Mouse (Mus musculus) intestine, postnatal 0 days (tissue): ENCODE measurements around the gene Slc8a3. TPM values are rescaled to one million over a fixed set of nuclear protein-coding genes. Genes with fewer than 3 reads are reported as not detected.

Source experiments
- ATAC-seq: fragments of 200-750 bp; cut with Nextera tagmentation; 2 replicates; pipeline ENCODE4 v1.8.0; 2017; ENCODE audit warnings: mild to moderate bottlenecking, moderate TSS enrichment, moderate library complexity
- H3K27ac ChIP-seq: fragments of 300-500 bp; sonication (generic); 2 replicates; pipeline ENCODE4 v1.5.1; 2014; ENCODE audit warnings: mild to moderate bottlenecking, low read depth, low read length, moderate library complexity
- H3K27me3 ChIP-seq: fragments of 300-500 bp; sonication (generic); replicated peaks from 2 replicates; pipeline ENCODE4 v1.6.1; 2014; ENCODE audit warnings: low read length, mixed read lengths; ENCODE audit not compliant: control insufficient read depth, insufficient read depth
- H3K36me3 ChIP-seq: fragments of 300-500 bp; sonication (generic); 2 replicates; pipeline ENCODE4 v1.6.1; 2014; ENCODE audit warnings: mild to moderate bottlenecking, moderate library complexity; ENCODE audit not compliant: control insufficient read depth, insufficient read depth
- H3K4me1 ChIP-seq: fragments of 300-500 bp; sonication (generic); replicated peaks from 2 replicates; pipeline ENCODE4 v1.6.1; 2014; ENCODE audit warnings: antibody characterized with exemption, low read length, mixed read lengths; ENCODE audit not compliant: control insufficient read depth, insufficient read depth
- H3K4me2 ChIP-seq: fragments of 300-500 bp; sonication (generic); replicated peaks from 2 replicates; pipeline ENCODE4 v1.6.1; 2014; ENCODE audit warnings: low read depth, mild to moderate bottlenecking, moderate library complexity
- H3K4me3 ChIP-seq: fragments of 300-500 bp; sonication (generic); 2 replicates; pipeline ENCODE4 v1.5.1; 2014; ENCODE audit warnings: low read depth, low read length
- H3K9ac ChIP-seq: fragments of 300-500 bp; sonication (generic); 2 replicates; pipeline ENCODE4 v1.6.1; 2014; ENCODE audit warnings: mild to moderate bottlenecking, low read depth, low read length
- H3K9me3 ChIP-seq: fragments of 300-500 bp; sonication (generic); 2 replicates; pipeline ENCODE4 v1.6.1; 2016; ENCODE audit warnings: mixed run types; ENCODE audit not compliant: control insufficient read depth
- CTCF ChIP-seq: sonication (generic); IDR thresholded peaks from 2 replicates; pipeline ENCODE4 v1.5.1; 2016; ENCODE audit warnings: low read depth, mild to moderate bottlenecking, control low read depth, antibody characterized with exemption, moderate library complexity
- WGBS: fragments of 180-500 bp; shearing (Covaris S2); extraction: QIAGEN DNeasy Blood & Tissue Kit; methylation state at CpG from one replicate; pipeline ENCODE4 v1.1.7; 2014; 5-methylcytosine and 5-hydroxymethylcytosine counted together
- polyA plus RNA-seq: library from polyadenylated mRNA; unstranded; fragments of >200 nt; fragmentation: Nextera tagmentation; extraction: Ambion mirVana; gene quantifications from 2 replicates; pipeline ENCODE4 v1.2.1, GENCODE M21; 2015

Gene Slc8a3
- polyA plus RNA-seq, 1 experiment from 2014 or later = 0.30 TPM

GRCm38 (mm10) chr12:81166615-81167014 lies 166.4 kb downstream of the Slc8a3 start:
- Histone ChIP-seq H3K27me3 (no peaks in the 10 kb centered on the region), H3K4me3 (no peak overlapping the region), H3K4me1 (no peaks in the 10 kb centered on the region), H3K36me3 (no peaks in the 10 kb centered on the region), H3K9ac (no peak overlapping the region), H3K4me2 (no peak overlapping the region), H3K9me3 (no peaks in the 10 kb centered on the region), H3K27ac (no peak overlapping the region)
- 74% methylated on average over 8 of the region's 8 CpGs for WGBS
- no peak for TF ChIP-seq CTCF
- ATAC-seq = no peak

GRCm38 (mm10) chr12:81166092-81166491 lies 166.9 kb downstream of the Slc8a3 start:
- Histone ChIP-seq H3K36me3 (no peaks in the 10 kb centered on the region), H3K27ac (no peak overlapping the region), H3K4me1 (no peaks in the 10 kb centered on the region), H3K27me3 (no peaks in the 10 kb centered on the region), H3K9ac (no peak overlapping the region), H3K9me3 (no peaks in the 10 kb centered on the region), H3K4me2 (no peak overlapping the region), H3K4me3 (no peak overlapping the region)
- ATAC-seq = no peak
- no peak for TF ChIP-seq CTCF
- 29% methylated on average over 10 of the region's 10 CpGs for WGBS

GRCm38 (mm10) chr12:81163566-81163965 lies 169.4 kb downstream of the Slc8a3 start:
- Histone ChIP-seq H3K9ac (no peak overlapping the region), H3K4me1 (no peaks in the 10 kb centered on the region), H3K9me3 (no peaks in the 10 kb centered on the region), H3K36me3 (no peaks in the 10 kb centered on the region), H3K4me2 (no peak overlapping the region), H3K27ac (no peak overlapping the region), H3K27me3 (no peaks in the 10 kb centered on the region), H3K4me3 (no peak overlapping the region)
- ATAC-seq = no peak
- no peak for TF ChIP-seq CTCF
- 88% methylated on average over 3 of the region's 3 CpGs for WGBS

GRCm38 (mm10) chr12:81163131-81163530 lies 169.8 kb downstream of the Slc8a3 start:
- Histone ChIP-seq H3K27me3 (no peaks in the 10 kb centered on the region), H3K4me3 (no peak overlapping the region), H3K36me3 (no peaks in the 10 kb centered on the region), H3K27ac (no peak overlapping the region), H3K4me1 (no peaks in the 10 kb centered on the region), H3K9ac (no peak overlapping the region), H3K9me3 (no peaks in the 10 kb centered on the region), H3K4me2 (no peak overlapping the region)
- WGBS = 79% methylated on average over 3 of the region's 3 CpGs
- ATAC-seq = no peak
- no peak for TF ChIP-seq CTCF

- Histone ChIP-seq H3K4me3 (no peak overlapping the region), H3K9me3 (no peaks in the 10 kb centered on the region), H3K27ac (no peak overlapping the region), H3K9ac (no peak overlapping the region), H3K36me3 (no peaks in the 10 kb centered on the region), H3K4me2 (no peak overlapping the region), H3K27me3 (no peaks in the 10 kb centered on the region), H3K4me1 (no peaks in the 10 kb centered on the region)
- no peak for TF ChIP-seq CTCF
- no peak for ATAC-seq
- WGBS = 87% methylated on average over 2 of the region's 2 CpGs
Observed at GRCm38 (mm10) chr12:81161282-81161681, 171.7 kb downstream of the Slc8a3 start.

- H3K9ac ChIP-seq = no peak overlapping the region
- ATAC-seq = no peak
- H3K36me3 ChIP-seq = no peaks in the 10 kb centered on the region
- H3K9me3 ChIP-seq = no peaks in the 10 kb centered on the region
- H3K27me3 ChIP-seq = no peaks in the 10 kb centered on the region
- H3K4me2 ChIP-seq = no peak overlapping the region
- H3K4me3 ChIP-seq = no peak overlapping the region
- peak; percentile 48 for TF ChIP-seq CTCF
- no peaks in the 10 kb centered on the region for H3K4me1 ChIP-seq
- no peak overlapping the region for H3K27ac ChIP-seq
- WGBS = 70% methylated on average over 5 of the region's 5 CpGs
Observed at GRCm38 (mm10) chr12:81160831-81161230, 172.1 kb downstream of the Slc8a3 start.

- Histone ChIP-seq H3K4me3 (no peak overlapping the region), H3K4me1 (no peaks in the 10 kb centered on the region), H3K4me2 (no peak overlapping the region), H3K9ac (no peak overlapping the region), H3K9me3 (no peaks in the 10 kb centered on the region), H3K27me3 (no peaks in the 10 kb centered on the region), H3K36me3 (no peaks in the 10 kb centered on the region), H3K27ac (no peak overlapping the region)
- no peak for ATAC-seq
- 46% methylated on average over 3 of the region's 3 CpGs for WGBS
- no peak for TF ChIP-seq CTCF
Observed at GRCm38 (mm10) chr12:81160425-81160824, 172.6 kb downstream of the Slc8a3 start.
